Mouse (Mus musculus) megakaryocyte-erythroid progenitor cell, adult 5-6 weeks (primary cell): Measurements from ENCODE around the gene Hoxa4. TPM values are rescaled to one million over a fixed set of nuclear protein-coding genes. Genes with fewer than 3 reads are reported as not detected.

Experiments
- ATAC-seq: replicated peaks from 2 replicates; pipeline ENCODE4 v1.8.0; 2016; ENCODE audit warnings: mild to moderate bottlenecking, inconsistent platforms; ENCODE audit not compliant: severe bottlenecking, poor library complexity, low FRiP score, low TSS enrichment
- total RNA-seq, 2 experiments: library from RNA; stranded (forward) in 1 of 2; stranded (reverse) in 1 of 2; fragments of 200-1000, 215-1000 nt in 1 of 2; fragments of >200 nt in 1 of 2; fragmentation: Nextera tagmentation in 1 of 2; gene quantifications; 2 replicates each; pipeline ENCODE4 v1.2.3; 2014 to 2017

Gene Hoxa4
- total RNA-seq, 2 experiments from 2014 or later = 0.66 to 1.9 TPM

DNA sequence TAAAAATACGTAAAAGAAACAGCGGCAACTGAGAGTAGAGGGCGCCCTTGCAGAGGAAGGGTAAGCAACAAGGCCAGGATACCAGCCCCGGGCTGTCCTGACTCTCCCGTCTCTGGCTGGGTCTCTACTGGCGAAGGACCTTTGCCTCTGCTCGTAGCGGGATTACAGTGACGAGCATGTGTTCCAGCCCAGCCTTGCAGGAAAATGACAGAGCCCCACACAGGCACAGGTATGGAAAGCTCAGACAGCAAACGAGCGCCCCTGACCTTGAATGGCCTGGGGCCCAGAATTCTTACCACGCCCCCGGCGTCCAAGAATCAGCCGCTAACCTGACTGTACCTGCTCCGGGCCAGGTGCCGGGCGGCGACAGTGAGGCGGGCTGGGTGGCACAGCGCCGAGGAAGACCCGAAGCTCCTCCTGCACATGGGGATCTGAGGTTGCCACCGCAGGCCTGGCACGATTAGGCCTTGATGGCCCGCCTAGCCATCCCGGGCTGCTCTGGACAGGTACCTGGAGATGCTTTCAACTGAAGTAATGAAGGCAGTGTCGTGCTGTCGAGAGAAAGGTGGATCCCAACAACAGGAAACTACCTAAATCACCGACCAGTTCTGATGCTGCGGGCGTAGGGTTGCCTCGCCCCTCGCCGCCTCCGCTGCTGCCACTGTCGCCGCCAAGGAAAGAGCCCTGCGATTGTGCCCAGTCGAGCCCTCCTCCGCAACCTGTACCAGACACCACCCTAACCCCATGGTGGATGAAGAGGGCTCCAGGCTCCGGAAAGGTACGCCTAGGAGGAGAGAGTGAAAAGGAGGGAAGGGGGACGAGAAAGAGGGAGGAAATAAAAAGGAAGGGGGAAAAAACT is 38.2 kb upstream of the Hoxa4 start:
- ATAC-seq = no peak

DNA sequence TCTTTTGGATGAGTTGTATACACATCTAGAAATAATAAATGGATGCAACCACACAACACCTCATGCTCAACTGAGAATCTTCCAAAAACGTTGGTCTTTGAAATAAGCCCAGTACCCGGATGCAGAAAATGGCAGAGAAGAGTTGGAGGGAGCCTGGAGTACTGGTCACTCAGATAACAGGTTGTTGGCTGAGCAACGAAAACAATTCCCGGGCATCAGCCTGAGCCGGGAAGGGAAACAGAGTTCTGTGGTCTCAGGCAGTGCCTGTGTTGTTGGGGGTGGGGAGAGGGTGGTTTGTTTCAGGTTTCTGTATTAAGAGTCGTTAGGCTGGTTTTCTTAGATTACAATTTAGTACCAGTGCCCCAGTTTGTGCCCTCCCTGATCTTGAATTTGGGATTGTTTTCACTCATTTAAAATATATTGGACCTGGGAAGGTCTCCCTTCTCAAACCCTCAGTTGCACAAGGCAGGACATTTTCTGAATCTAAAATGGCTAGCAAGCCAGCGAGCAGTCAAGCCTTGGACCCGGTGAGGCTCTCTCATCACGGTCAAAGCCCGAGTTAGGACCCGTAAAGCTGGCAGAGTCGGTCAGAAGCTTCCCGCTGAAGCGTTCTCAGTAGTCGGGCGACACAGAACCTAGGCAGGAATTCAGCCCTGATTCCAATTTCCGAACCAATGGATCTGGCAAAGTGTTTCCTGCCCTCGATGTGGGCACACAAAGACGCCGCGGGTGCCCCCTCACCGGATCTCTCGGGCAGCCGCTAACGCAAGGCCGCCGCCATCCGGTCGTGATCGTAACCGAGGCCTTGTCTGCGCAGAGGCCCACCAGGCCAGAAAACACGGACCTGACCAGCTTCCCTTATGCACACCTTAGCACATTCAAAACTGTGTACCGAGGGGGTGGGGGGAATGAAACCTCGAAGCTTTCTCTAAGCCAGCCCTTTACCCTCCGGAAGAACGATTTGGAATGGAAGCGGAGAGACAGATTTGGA is 37.2 kb upstream of the Hoxa4 start:
- ATAC-seq = 0 out of 2 replicates have a peak, but pooled peaks have one; percentile 5

GRCm38 (mm10) chr6:52227470-52228222 is 36.1 kb upstream of the Hoxa4 start:
- ATAC-seq = no peak

DNA sequence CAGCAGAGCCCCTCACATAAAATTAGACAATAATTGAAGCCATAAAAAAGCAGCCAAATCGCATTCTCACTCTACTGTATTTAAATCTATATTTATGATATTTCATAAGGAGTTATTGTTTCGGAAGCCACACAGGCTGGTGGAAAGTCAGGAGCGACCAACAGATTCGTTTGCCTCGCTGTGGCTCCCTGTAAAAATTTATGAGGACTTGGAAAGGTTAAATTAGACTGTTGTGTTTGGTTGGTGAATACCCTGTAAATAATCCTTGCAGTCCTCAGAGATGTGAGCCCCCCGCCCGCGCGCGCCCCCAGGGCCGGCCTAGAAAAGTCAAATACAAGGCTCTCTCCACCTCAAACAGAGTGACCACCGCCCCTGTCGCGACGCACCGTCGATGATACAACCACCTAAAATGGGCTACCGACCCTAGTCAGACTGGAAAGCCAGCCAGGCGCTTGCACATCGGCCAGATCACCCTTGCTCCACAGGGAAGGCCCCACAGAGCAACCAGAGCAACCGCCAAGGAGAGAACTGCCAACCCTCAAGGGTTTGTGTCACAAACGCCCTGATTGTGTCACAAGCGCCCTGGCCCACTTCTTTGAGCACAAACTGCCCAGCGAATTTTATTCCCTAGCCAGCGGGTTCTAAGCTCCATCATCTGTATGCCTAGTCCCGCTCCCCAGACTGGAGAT is 35.2 kb upstream of the Hoxa4 start:
- no peak for ATAC-seq

- peak; percentile 57 for ATAC-seq
Measured at GRCm38 (mm10) chr6:52225612-52226568, 34.3 kb upstream of the Hoxa4 start.

DNA sequence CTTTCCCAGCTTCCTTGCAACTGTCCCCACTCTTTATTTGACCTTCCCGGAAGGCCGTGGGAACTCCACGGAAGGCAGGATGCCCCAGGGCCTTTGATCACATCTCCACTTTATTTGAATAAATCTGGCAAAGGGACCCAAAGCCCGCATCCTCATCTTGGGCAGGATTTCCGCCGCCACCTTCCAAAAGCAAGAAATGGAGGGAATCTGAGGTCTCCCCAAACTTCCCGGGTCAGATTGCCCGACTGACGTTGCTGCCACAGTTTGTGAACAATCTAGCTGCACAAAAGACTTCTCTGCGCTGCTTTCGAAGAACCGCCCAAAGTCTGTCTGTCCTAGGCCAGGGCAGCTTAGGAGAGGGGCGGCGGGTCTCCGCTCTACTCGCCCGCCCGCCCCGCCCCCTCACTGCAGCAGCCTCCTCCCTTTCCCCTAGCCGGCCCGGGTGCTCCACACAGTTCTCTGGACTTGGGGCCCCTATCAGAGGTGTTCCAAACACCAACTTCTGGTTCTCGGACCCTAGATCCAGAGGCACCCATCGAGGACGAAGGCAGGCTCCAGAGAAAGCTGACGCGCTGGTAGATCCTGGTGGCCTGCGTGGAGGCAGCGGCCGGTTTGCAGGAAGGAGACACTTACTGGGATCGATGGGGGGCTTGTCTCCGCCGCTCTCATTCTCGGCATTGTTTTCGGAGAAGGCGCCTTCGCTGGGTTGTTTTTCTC is 33.5 kb upstream of the Hoxa4 start:
- ATAC-seq = no peak

GRCm38 (mm10) chr6:52223939-52224760 is 32.6 kb upstream of the Hoxa4 start:
- no peak for ATAC-seq

DNA sequence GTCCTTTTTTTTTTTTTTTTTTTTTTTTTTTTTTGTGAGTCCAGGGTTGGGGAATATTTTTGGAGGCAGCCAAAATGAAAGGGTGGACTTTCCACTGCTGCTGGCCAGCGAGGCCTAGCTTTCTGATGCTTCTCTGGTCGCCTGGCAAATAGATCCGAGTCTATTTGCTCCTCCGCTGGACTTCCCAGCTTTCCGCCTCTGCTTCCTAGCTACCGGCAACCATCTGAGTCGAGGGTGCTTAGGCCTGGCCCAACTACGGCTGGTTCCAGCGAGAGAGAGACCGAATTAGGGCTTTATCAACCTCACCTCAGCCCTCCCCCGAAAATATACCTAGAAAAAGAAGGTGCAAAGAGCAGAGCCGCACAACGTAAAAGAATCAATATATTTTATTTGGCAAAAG is 31.2 kb upstream of the Hoxa4 start:
- no peak for ATAC-seq

DNA sequence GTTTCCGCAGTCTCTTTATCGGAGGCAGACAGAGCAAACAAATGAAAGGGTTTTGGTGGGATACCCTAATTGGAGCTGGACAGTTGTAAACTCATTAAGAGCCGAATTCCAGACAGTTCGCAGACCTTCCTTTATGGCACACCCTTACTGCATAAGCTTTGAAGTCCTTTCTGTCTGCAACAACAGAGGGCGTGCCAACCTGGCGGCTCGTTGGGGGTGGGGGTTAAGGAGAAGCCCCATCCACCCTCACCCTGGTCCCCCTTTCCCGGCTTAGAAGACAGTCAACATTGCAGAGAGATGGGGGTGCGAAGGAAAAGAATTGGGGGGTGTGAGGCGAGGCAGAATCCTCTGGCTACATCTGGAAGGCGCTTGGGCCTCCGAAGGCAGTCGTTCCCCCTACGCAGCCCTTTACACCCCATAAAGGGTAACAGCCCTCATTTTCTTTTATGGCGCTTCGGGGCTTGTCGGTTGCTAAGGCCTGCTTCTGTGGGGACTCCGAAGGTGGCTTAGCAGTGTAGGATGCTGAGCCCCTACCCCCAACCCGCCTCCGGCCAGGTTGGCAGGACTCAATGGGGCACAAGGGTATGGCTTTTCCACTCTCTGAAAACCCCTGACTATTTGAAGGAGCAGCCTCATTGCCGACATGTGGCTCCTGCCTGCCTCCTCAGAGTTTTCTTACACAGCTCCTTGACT is 30.6 kb upstream of the Hoxa4 start:
- ATAC-seq = no peak

DNA sequence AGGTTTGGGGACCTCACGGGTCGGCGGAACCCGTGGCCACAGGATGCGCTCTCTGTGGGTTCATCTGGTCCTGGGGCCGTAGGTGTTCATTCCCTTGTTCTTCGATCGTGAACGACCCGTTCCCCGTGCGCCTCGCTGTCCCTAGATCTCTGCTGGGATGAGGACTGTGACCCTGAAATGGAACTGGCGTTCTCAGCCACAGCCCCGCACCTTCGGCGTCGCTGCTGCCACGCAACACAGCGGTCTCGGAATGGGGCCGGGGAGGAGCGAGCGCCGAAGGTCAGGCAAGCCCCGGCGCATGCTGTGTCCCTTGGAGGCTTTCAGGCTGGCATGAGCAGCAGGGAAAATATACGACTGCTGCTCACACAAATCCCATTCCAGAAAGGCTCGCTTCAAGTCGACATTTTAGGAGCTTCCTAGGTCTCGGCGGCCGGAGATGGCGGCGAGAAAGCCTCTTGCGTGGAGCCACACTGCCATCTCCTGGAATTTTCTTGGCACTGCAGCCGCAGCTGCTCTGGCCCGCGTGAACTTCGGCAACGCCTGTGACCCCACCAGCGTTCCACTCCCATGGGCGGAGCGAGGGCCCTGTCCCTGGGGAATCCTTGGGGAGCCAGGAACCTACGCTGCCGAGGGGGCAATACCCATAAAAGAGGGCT is 29.9 kb upstream of the Hoxa4 start, which contains the start of gene Hoxa7:
Gene Hoxa7 (minus strand): TSS at position 518 of the 656 bp plus-strand sequence.
- peak; percentile 39 for ATAC-seq

DNA sequence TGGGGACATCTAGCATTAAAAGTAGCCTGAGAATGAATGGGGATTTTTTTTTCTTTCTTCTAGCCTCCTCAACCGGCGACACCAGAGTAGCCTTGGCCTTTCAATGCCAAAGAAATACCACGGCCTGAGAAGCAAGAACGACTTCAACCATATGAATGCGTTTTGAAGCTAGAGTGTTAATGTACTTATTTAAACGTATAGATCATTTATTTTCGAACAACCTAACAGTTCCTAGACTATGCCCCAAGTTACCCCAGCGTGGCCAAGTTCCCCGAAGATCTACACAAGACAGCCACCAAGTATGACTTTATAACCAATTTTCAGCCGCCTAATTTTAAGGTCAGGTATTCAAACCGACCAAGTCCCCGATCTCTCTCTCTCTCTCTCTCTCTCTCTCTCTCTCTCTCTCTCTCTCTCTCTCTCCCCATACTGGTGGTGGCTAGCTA is 29.3 kb upstream of the Hoxa4 start:
- no peak for ATAC-seq

- ATAC-seq = no peak
Measured at GRCm38 (mm10) chr6:52220003-52220864, 28.7 kb upstream of the Hoxa4 start.

- ATAC-seq = no peak
Measured at GRCm38 (mm10) chr6:52219234-52219942, 27.8 kb upstream of the Hoxa4 start.
